In genomic region chr4:47112560-47112959, GRCm38 (mm10) we compare ENCODE assay signal across 15 mouse cellular contexts. TPM values are rescaled to one million over a fixed set of nuclear protein-coding genes. Genes with fewer than 3 reads are reported as not detected.
DNase-seq lines count a peak whose midpoint lies in the region; ATAC-seq and TF ChIP-seq lines count a peak whose summit lies in the region.
"Had no signal": no experiment of that assay in that cellular context is flagged by ENCODE, and none has a peak within 500 bp of the region (broad histone marks: within the 10 kb centered on the region; RNA-seq: fewer than 3 reads in every experiment).

No protein-coding gene starts in this region.

- no peaks in the 10 kb centered on the region for H3K36me3 ChIP-seq in hindbrain, postnatal 0 days (ENCODE audit: insufficient read depth, low read length)
- H3K36me3 ChIP-seq in hindbrain, embryonic 13.5 days = no peaks in the 10 kb centered on the region
- H3K36me3 ChIP-seq: embryonic facial prominence, embryonic 12.5 days; limb, embryonic 13.5 days had no signal

- 55% methylated on average over 9 of the region's 9 CpGs for WGBS in hindbrain, postnatal 0 days
- WGBS in hindbrain, embryonic 13.5 days = 77% methylated on average over 9 of the region's 9 CpGs

- ATAC-seq in hindbrain, postnatal 0 days = peak; percentile 61
- no peak for ATAC-seq in hindbrain, embryonic 13.5 days (ENCODE audit: low FRiP score)
- ATAC-seq: liver, postnatal 0 days had no signal

- TF ChIP-seq CTCF in hindbrain, postnatal 0 days (IDR thresholded peaks at IDR 0.05; ENCODE audit: low read depth) = no peak

- no peaks in the 10 kb centered on the region for H3K27me3 ChIP-seq in hindbrain, postnatal 0 days (ENCODE audit: insufficient read depth, low read length)
- no peaks in the 10 kb centered on the region for H3K27me3 ChIP-seq in hindbrain, embryonic 13.5 days
- H3K27me3 ChIP-seq: embryonic facial prominence, embryonic 12.5 days; limb, embryonic 13.5 days had no signal

- H3K27ac ChIP-seq in hindbrain, postnatal 0 days = no peak overlapping the region; the same call in 1 of the 2 replicates
- no peak overlapping the region for H3K27ac ChIP-seq in hindbrain, embryonic 13.5 days
- H3K27ac ChIP-seq: embryonic facial prominence, embryonic 12.5 days; limb, embryonic 13.5 days had no signal

- no peaks in the 10 kb centered on the region for H3K9me3 ChIP-seq in hindbrain, postnatal 0 days (ENCODE audit: low read length)
- no peaks in the 10 kb centered on the region for H3K9me3 ChIP-seq in hindbrain, embryonic 13.5 days
- H3K9me3 ChIP-seq: embryonic facial prominence, embryonic 12.5 days; limb, embryonic 13.5 days had no signal

- peak; percentile 42 for DNase-seq in gastrocnemius, adult 18-20 months (ENCODE audit: low spot score)
- no peak for DNase-seq in gastrocnemius, postnatal 10 days
- DNase-seq in hindbrain, postnatal 0 days (ENCODE audit: low spot score) = peak; percentile 18
- DNase-seq in right cerebral cortex, adult 18-20 months = peak; percentile 18
- no peak for DNase-seq in right cerebral cortex, postnatal 14 days
- DNase-seq in telencephalon, adult 2 months (ENCODE audit: low read depth, low spot score) = peak; percentile 55
- DNase-seq in embryo, embryonic 10.5 days (ENCODE audit: low spot score) = no peak
- DNase-seq: adrenal gland, adult 2 months; B cell, adult 2 months; cerebellum, adult 9-11 months; liver, postnatal 0 days; lung, postnatal 36 days had no signal

- H3K9ac ChIP-seq in hindbrain, postnatal 0 days (replicated peaks; ENCODE audit: low read length) = no peak overlapping the region
- no peak overlapping the region for H3K9ac ChIP-seq in hindbrain, embryonic 13.5 days
- H3K9ac ChIP-seq: embryonic facial prominence, embryonic 12.5 days; limb, embryonic 13.5 days; liver, postnatal 0 days had no signal

- no peaks in the 10 kb centered on the region for H3K4me1 ChIP-seq in hindbrain, postnatal 0 days (ENCODE audit: insufficient read depth, low read length)
- no peaks in the 10 kb centered on the region for H3K4me1 ChIP-seq in hindbrain, embryonic 13.5 days (replicated peaks)
- H3K4me1 ChIP-seq: embryonic facial prominence, embryonic 12.5 days; limb, embryonic 13.5 days had no signal

- H3K4me2 ChIP-seq in hindbrain, postnatal 0 days (ENCODE audit: low read depth, low read length) = no peak overlapping the region
- H3K4me2 ChIP-seq in hindbrain, embryonic 13.5 days = no peak overlapping the region
- H3K4me2 ChIP-seq: embryonic facial prominence, embryonic 12.5 days; limb, embryonic 13.5 days had no signal

- no peak overlapping the region for H3K4me3 ChIP-seq in hindbrain, postnatal 0 days (ENCODE audit: low read length)
- H3K4me3 ChIP-seq in hindbrain, embryonic 13.5 days = no peak overlapping the region
- H3K4me3 ChIP-seq: embryonic facial prominence, embryonic 12.5 days; limb, embryonic 13.5 days had no signal

RNA-seq across cellular contexts. Expression of gene Galnt12, which starts 20.9 kb away (rescaled TPM):
- total RNA-seq in gastrocnemius, adult 18-20 months (2021) = not detected
- under 1 TPM; 0.72 to 0.73 TPM for total RNA-seq in gastrocnemius, postnatal 10 days (2021)
- 1.5 and 1.7 TPM in 2 replicates for total RNA-seq in hindbrain, postnatal 0 days (2014; rRNA removed)
- 1.2 and 1.4 TPM in 2 replicates for polyA plus RNA-seq in hindbrain, postnatal 0 days (2015; fragmentation: Nextera tagmentation; extraction: Ambion mirVana)
- polyA plus RNA-seq in hindbrain, embryonic 13.5 days (2015; fragmentation: Nextera tagmentation; extraction: Ambion mirVana) = 1.1 and 1.5 TPM in 2 replicates

RNA-seq across cellular contexts. Expression of gene Anks6, which starts 55.3 kb away (rescaled TPM):
- total RNA-seq in gastrocnemius, adult 18-20 months (2021) = 1 to 10 TPM; 1.0 to 1.4 TPM
- total RNA-seq in gastrocnemius, postnatal 10 days (2021) = 1 to 10 TPM; 4.7 to 7.1 TPM
- 11.1 and 13.4 TPM in 2 replicates for total RNA-seq in hindbrain, postnatal 0 days (2014; rRNA removed)
- polyA plus RNA-seq in hindbrain, postnatal 0 days (2015; fragmentation: Nextera tagmentation; extraction: Ambion mirVana) = 3.0 and 3.2 TPM in 2 replicates
- 4.1 and 4.3 TPM in 2 replicates for polyA plus RNA-seq in hindbrain, embryonic 13.5 days (2015; fragmentation: Nextera tagmentation; extraction: Ambion mirVana)

Comparison
In these comparisons a context has a peak if more than half of its experiments do, and no peak if none do; other contexts are left out.
1. DNase-seq: peak in gastrocnemius, adult 18-20 months (single experiment), hindbrain, postnatal 0 days (single experiment), right cerebral cortex, adult 18-20 months (single experiment) and telencephalon, adult 2 months (single experiment); none in gastrocnemius, postnatal 10 days (single experiment), right cerebral cortex, postnatal 14 days (single experiment) and embryo, embryonic 10.5 days (single experiment).